Mouse (Mus musculus) cerebellum, adult 11-12 months (tissue): ENCODE measurements around the gene Cdk4.
A peak's percentile ranks its signal among the peaks of the same experiment; 100 is the strongest.
"Not testable (repeated sequence)": the region's sequence is repeated elsewhere in the genome, so short reads cannot be mapped to it uniquely, and the experiment has no call there.

ENCODE experiments used
- DNase-seq: peaks from one replicate; pipeline ENCODE4 v3.0.0; 2022

Gene Cdk4

DNA sequence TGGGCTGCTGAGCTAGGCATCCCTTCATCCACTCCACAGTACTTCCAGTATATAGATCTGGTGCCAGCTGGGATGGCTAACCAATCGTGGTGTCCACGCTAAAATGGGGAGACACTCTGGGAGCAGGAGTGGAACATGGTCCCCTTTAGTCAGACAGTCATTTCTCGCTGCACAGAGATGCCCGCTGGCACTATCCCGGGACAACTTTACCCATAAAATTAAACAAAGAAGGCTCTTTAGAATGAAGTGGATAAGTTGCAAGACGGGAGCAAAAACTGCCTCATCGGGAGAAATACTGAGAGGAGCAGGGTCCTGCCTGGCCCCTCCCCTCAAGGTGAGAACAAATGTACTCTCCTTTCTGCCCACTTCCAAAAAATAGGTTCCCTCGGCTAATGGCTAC, 4.6 kb upstream of the Cdk4 start:
- DNase-seq, result peak; percentile 54

DNA sequence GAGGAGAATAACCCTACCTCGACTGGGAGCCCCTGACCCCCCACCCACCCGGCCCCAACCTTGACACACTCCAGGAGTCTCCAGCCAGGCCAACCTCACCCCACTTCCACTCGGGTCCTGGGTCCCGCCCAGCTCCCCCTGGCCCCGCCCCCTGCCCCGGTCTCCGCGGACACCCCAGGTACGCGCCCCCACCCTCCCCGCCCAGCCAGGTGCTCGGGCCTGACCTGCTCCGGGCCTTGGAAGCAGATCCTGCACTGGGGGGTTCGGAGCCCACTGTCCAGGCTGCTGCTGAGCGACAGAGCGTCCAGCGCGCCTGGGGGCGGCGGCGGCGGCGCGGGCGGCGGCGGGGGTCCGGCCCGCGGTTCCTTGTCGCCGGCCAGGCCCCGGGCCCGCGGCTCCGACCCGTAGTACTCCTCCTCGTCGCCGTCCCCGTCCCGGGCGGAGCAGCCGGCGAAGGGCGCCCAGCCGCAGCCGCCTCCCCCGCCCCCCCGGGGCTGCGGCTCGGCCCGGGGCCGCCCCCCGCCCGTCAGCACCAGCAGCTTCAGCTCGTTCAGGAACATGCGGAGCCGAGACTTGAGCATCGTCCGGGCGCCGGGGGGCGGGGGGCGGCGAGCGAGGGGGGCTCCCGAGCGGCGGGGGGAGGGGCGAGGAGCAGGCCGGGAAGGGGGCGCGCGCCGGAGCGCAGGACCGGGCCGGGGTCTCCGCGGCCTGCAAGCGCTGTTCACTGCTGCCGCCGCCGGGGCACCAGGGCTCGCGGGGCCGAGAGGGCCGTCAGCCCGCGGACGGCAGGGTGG, 4.0 kb upstream of the Cdk4 start:
- peak; percentile 60 for DNase-seq

DNA sequence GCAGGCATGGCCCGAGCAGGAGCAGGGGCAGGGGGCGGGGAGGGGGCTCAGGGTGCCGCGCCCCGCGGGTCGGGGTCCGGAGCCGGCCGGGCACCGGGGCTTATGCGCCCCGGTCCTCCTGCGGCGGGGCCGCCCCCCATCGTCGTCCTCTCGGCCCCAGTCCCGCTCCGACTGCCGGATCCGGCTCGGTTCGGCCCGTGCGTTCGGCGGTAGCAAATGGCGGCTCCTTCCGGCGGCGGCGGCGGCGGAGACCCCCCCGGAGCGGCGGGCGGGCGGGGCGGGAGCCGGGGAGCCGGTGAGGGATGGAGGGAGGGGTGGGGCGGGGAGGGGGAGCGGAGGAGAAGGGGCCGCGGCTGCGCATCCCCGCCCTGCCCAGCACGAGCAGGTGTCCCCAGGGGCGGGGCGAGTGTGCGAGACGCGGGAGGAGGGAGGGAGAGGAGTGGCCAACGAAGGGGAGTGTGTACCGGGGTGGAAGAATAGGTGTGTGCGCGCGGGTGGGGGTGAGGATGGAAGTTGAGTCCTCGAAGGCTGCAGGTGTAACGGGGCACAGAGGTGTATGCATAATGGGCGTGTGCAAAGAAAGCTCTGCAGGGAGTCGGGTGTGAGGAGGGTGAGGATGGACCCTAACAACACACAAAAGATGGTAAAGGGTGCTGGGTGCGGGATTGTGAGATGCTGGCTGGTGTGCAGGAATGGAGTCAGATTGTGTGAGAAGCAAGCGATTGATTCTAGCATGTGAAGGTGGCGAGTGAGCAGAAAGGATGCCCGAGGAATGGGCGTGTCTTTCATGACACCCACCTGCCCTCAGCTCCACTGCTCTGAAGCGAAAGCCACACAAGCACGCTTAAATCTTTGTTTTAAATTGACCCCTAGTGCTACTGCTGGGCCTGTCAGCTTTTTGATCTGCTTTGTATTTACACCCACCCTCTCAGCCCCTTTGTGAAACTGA, 3.1 kb upstream of the Cdk4 start, which contains the start of gene March9:
Gene March9, minus strand, starts transcription at position 217 of the 949 bp plus-strand sequence.
- DNase-seq, result peak; percentile 94

DNA sequence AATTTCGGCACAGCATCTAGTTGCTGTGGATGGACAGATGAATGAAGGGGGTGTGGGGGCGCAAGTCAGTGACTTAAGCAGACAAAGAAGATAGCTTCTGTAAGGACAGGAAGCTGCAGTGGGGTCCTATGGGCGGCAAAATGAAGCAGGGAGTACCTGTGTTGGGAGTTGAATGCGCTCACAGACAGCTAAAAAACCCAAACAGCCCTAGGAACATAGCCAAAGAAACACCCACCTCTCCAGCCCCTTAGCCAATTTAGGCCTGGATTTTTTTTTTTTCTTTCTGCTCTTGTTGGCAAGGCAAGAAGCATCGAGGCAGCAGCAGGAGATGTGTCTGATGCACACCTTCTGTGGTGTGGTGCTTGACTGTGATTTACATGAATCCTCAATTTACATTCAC, 2.2 kb upstream of the Cdk4 start:
- DNase-seq, result peak; percentile 62

DNA sequence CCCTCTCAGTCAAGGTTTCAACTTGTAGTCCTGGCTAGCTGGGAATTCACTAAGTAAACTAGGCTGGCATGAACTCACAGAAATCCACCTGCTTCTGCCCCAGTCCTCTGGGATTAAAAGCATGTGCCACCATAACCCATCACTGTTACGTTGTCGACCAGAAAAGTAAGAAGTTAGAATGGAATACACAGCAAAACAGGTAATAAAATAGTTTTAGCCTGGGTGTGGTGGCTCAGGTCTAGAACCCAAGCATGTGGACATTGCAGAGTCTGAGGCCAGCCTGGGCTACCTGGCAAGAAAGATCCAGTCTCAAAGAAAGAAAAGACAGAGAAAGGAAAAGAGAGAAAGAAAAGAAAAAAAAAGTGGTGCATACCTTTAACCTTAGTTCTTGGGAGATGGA, 1.8 kb upstream of the Cdk4 start:
- no peak for DNase-seq

DNA sequence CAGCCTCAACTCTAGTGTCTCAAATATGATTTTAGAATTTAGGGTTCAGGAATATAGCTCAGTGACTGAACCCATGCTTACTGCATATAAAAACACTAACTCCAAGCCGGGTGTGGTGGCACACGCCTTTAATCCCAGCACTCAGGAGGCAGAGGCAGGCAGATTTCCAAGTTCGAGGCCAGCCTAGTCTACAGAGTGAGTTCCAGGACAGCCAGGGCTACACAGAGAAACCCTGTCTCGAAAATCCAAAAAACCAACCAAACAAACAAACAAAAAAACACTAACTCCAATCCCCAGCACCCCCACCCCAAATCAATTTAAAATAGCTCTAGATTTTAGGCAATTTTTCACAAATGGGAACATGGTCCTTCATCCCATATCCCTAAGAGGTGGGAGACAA, 1.2 kb upstream of the Cdk4 start:
- peak; percentile 55 for DNase-seq

DNA sequence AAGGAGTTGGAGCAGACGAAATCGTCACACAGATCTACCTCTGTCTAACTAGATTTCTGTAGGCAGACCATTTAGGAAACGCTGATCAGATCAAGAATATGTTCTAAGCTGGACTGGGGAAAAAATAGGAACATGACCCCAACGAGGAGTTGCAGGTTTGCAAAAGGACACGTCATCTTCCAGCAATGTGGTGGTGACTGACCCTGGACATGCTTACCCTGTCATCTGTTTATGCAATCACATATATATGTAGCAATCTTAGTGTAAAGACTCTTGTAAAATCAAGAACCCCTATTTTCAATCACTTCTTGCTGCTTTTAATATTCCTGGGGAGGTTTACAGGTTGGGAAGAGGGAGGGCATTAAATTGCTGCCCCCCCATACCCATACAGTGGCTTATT, 831 bp upstream of the Cdk4 start:
- peak; percentile 39 for DNase-seq

DNA sequence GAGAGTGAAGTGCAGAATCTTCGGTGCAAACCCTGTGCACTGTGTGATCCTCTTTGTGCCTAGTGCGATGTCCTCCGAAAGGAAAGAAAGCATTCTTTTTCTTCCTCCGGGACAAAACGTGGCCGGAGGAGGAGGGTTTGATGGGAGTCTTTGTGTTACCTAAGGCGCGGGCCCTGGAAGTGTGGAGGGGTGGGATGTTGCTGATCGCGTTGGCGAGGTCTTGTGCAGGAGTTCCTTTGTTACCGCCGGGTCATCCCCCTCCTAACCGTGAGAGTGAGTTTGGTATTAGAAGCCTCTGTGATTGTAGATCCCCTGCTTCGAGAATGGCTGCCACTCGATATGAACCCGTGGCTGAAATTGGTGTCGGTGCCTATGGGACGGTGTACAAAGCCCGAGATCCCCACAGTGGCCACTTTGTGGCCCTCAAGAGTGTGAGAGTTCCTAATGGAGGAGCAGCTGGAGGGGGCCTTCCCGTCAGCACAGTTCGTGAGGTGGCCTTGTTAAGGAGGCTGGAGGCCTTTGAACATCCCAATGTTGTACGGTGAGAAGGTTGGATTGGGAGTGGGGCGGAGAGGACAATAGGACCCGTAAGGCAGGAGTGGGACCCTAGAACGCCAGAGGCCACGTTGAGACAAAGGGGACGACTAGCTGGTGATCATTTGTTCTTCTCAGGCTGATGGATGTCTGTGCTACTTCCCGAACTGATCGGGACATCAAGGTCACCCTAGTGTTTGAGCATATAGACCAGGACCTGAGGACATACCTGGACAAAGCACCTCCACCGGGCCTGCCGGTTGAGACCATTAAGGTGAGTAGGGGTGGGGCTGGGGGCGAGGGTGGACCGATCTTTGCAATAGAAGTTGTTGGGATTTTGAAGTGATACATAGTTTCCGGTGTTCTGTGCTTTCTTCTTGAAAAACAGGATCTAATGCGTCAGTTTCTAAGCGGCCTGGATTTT, 858 bp downstream of the Cdk4 start:
- DNase-seq, result peak; percentile 71

DNA sequence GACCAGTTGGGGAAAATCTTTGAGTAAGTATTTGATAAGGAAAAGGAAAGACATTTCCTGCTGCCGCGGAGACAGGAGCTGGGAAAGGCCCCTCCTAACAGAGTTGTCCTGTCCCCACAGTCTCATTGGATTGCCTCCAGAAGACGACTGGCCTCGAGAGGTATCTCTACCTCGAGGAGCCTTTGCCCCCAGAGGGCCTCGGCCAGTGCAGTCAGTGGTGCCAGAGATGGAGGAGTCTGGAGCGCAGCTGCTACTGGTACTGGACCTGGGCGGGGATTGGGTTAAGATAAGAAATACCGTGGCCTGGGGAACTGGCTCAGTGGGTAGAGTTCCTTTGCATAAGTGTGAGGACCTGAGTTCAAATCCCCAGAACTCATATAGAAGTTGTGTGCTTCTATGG, 2.6 kb downstream of the Cdk4 start:
- DNase-seq, result peak; percentile 57

DNA sequence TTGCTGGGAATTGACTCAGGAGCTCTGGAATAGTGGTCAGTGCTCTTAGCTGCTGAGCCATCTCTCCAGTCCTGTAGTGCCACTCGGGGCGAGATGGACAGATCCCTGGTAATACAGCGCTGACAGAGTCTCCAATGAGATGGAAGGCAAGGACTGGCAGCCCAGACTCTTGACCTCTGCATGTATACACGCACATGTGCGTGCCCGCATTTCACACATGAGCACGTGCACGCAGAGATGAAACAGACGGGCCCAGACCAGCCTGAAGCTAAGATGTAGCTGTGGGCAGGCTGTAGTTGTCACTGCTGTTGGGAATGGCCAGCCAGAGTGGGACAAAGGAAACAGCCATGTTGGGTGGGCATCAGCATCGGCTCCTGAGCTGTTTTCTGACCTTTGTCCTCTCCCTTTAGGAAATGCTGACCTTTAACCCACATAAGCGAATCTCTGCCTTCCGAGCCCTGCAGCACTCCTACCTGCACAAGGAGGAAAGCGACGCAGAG, 3.2 kb downstream of the Cdk4 start:
- DNase-seq, result peak; percentile 47

DNA sequence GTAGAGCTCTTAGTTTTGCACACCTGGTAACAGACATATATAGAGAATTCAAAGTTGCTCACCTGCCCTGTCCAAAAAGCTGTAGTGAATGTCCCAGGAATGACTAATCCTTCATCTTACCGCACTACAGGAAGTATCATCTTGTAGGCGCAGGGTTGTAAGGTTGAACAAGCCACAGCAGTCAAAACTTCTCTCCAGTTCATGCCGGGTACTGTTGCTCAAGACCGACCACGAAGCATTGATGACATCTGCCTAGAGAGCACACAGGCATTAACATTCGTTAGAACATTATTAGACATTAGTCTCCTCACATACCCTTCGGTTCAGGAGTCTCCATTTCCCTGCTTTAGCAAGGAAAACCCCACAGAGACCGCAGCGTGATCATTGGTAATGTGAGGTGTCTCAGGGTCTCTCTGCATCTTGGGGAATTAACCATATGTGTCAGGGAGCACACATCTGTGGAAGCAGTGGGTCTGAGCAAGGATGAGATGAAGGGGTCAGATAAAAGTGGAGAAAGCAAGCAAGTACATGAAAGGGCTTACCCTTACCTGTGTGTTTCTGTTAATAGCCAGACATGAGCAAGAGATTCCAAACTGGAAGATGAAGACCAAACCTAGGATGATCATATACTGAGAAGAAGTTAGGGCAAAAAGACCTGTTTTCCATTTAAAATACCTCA, 5.2 kb downstream of the Cdk4 start:
- DNase-seq, result no peak

DNA sequence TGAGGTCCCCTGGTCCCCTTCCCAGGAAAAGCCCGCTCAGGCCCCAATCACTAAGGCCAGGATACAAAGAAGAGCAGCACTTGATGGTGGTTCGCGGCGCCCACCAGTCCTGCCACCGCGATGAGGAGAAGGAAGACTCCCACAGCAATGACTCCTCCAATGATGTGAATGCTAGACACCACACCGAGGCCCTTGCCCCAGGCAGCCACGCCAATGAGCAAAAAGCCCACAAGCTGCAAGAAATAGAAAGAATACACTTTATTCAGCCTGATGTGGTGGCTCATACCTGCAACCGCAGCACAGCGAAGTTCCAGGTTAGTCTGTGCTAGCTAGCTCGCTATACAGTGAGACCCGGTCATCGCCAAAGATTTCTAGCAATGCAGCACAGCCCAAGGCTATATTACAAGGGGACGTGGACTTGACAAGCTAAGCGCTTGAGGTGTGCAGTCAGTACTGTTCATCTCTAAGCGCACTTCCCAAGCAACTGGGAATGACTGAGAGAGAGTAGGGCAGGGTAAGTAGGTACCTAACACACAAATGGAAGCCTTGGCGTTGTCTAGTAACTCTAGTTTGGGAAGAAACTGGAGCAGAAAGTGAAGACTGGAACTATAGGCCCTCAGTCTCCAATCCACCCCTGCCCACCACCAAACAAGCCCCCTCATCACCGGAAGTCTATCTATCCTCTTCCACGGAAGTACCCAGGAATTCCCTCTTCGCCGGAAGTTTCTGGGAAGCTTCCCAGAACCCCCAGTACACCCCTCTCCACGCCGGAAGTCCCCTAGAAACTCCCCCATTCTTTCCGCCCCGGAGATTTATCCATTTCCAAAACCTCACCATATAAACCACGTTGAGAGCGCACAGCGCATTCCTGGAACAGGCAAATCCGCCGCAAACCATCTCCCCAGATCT, 6.2 kb downstream of the Cdk4 start:
- peak; percentile 37 for DNase-seq

DNA sequence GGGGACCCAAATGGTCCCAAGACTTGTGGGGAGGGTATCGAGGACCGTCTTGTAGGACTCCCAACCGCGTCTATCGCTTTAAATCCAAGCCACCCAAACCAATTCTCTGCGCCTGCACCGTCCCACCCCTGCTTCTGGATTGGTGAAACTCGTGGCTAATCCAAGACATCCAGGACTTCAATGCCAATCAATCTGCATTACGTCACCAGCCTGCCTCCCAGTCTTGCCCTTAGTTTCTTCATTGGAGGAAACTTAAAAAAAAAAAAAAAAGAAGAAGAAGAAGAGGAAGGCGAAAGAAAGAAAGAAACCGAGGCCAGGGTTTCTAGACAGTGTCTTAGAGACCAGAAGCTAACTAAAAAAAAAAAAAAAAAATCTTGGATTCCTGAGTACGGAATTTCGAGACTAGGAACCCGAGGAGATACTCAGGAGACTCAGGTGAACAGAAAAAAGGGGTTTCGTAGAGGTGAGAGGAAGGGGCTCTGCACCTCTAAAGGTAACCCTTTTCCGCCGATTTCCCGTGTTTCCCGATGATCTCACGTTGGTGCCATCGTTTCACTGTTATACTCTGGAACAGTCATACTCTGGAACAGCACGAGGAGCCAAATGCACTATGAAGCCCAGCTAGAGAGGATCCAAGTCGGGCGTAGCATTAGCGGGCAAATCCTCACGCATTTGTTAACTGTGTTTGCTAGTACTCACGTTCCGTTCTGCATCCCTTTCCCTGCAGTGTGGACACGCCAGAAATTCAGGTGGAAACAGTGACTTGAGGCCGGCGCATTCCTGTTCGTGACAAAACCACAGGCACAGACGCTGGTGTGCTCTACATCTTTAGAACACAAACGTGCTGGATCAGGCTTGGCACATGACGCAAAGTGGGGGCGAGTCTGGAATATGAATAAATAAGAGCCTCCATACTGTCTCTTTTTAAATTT, 7.1 kb downstream of the Cdk4 start, which contains the start of gene Tspan31:
Gene Tspan31, minus strand, starts transcription at position 75 of the 932 bp plus-strand sequence.
- DNase-seq, result peak; percentile 94

DNA sequence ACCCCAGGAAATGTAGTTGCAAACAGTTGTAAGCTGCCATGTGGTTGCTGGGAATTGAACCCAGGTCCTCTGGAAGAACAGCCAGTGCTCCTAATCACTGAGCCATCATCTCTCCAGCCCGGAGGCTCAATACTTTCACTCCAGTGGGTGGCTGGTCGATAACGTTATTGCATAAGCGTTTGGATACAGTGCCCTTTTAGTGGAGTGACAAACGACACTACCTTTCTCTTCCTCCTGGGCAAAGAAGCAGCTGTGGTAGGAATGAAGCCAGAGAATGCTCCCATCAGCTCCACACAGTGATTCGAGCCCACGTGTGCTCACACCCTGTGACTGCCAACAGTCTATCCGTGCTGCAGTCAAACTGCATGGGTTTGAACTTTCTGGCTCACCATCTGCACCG, 7.9 kb downstream of the Cdk4 start:
- peak; percentile 39 for DNase-seq

DNA sequence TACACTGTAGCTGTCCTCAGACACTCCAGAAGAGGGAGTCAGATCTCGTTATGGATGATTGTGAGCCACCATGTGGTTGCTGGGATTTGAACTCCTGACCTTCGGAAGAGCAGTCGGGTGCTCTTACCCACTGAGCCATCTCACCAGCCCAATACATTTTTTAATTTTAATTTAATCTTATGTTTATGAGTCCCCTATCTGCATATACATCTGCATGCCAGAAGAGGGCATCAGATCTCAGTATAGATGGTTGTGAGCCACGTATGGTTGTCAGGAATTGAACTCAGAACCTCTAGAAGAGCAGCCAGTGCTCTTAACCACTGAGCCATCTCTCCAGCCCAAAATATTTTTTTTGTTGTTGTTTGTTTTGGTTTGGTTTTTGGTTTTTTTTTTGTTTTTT, 8.9 kb downstream of the Cdk4 start:
- DNase-seq, result not testable (repeated sequence)

DNA sequence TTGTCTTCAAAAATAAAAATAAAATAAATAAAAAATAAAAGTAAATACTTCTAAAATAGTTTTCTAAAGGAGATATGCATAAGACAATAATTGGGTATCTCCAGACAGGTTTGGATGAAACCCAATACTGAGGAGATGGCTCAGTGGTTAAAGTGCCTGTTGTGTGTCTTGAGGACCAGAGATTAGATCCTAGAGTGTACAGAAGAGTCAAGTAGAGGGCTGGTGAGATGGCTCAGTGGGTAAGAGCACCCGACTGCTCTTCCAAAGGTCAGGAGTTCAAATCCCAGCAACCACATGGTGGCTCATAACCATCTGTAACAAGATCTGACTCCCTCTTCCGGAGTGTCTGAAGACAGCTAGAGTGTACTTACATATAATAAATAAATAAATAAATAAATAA, 9.6 kb downstream of the Cdk4 start:
- DNase-seq, result not testable (repeated sequence)

DNA sequence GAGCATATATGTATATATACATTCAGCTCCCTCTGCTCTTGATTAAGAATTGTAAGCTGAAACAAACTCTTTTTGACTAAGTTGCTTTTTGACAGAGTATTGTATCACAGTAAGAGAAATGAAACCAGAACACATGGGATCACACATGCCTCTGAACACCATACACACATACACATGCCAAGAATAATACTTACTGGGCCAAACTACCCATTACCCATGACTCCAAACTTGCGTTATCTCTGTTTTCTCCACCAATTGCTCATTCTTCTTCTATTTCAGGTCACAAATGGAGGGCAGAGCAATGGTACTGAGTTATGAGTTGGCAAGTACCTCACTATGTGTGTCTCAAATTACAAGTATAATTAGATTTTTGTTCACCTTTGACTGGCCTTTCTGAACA, 10.6 kb downstream of the Cdk4 start:
- DNase-seq, result no peak

DNA sequence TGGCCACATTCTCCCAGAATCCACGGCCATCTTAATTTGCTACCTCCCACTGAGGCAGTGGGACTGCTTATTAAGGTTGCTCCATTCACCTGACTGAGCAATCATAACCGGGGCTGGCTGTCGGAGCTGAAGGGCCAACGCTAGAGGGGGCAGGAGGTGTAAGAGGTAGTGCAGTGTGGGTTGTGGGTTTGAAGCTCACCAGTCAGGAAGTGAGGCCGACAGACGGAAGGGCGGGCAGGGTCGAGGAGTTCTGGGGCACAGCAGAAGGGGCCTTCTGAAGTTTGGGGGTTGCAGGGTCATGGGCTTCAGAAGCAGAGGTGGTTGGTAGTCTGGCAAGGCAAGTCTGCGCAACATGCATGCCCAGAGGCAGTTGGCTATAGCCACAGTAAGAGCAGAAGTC, 11.7 kb downstream of the Cdk4 start, which contains the start of gene Agap2:
Gene Agap2, plus strand, starts transcription at position 205 of the 400 bp plus-strand sequence.
- no peak for DNase-seq

DNA sequence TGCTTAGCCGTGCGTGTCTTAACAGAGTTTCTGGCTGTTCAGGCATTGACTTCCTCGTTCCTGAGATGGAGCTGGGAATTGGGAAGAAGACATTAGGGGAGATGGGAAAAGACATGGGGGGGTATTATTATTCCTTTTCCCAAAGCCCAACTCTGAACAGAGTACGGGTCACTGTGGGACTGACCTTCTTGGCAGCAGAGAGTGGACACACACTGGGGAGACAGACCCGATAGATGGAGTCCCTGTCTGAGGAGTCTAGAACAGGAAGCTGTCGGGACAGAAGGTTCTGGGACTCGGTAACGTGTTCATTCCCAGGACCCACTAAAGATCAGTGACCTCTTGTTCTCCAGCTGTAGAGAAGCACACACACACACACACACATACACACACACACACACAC, 12.3 kb downstream of the Cdk4 start:
- DNase-seq, result no peak
